Mouse (Mus musculus) intestine, embryonic 16.5 days (tissue): ENCODE data around the gene Gm28870. TPM values are rescaled to one million over a fixed set of nuclear protein-coding genes. Genes with fewer than 3 reads are reported as not detected.
"Not testable (repeated sequence)": the region's sequence is repeated elsewhere in the genome, so short reads cannot be mapped to it uniquely, and the experiment has no call there.

Source experiments
- ATAC-seq: fragments of 200-750 bp; cut with Nextera tagmentation; 2 replicates; pipeline ENCODE4 v1.8.0; 2017; ENCODE audit warnings: moderate TSS enrichment, moderate library complexity
- H3K27ac ChIP-seq: fragments of 300-500 bp; sonication (generic); 2 replicates; pipeline ENCODE4 v1.5.1; 2014; ENCODE audit warnings: mild to moderate bottlenecking, low read length
- H3K27me3 ChIP-seq: fragments of 300-500 bp; sonication (generic); replicated peaks from 2 replicates; pipeline ENCODE4 v1.6.1; 2014; ENCODE audit warnings: low read length, control low read depth, mixed read lengths; ENCODE audit not compliant: control insufficient read depth, insufficient read depth
- H3K36me3 ChIP-seq: fragments of 300-500 bp; sonication (generic); 2 replicates; pipeline ENCODE4 v1.6.1; 2014; ENCODE audit warnings: low read length, control low read depth; ENCODE audit not compliant: control insufficient read depth, insufficient read depth
- H3K4me1 ChIP-seq: fragments of 300-500 bp; sonication (generic); 2 replicates; pipeline ENCODE4 v1.6.1; 2014; ENCODE audit warnings: low read length, control low read depth, mixed read lengths; ENCODE audit not compliant: control insufficient read depth, insufficient read depth
- H3K4me2 ChIP-seq: fragments of 300-500 bp; sonication (generic); 2 replicates; pipeline ENCODE4 v1.6.1; 2014; ENCODE audit warnings: low read depth, low read length, control low read depth
- H3K4me3 ChIP-seq: fragments of 300-500 bp; sonication (generic); 2 replicates; pipeline ENCODE4 v1.5.1; 2014; ENCODE audit warnings: mild to moderate bottlenecking, low read length
- H3K9ac ChIP-seq: fragments of 300-500 bp; sonication (generic); 2 replicates; pipeline ENCODE4 v1.6.1; 2014; ENCODE audit warnings: low read depth, low read length
- H3K9me3 ChIP-seq: fragments of 300-500 bp; sonication (generic); 2 replicates; pipeline ENCODE4 v1.6.1; 2016; ENCODE audit warnings: low read length, control low read depth; ENCODE audit not compliant: control insufficient read depth
- WGBS: fragments of 180-500 bp; shearing (Covaris S2); extraction: QIAGEN DNeasy Blood & Tissue Kit; methylation state at CpG from one replicate; pipeline ENCODE4 v1.1.7; 2014; 5-methylcytosine and 5-hydroxymethylcytosine counted together
- polyA plus RNA-seq: library from polyadenylated mRNA; unstranded; fragments of >200 nt; fragmentation: Nextera tagmentation; extraction: Ambion mirVana; gene quantifications from 2 replicates; pipeline ENCODE4 v1.2.1, GENCODE M21; 2015

Gm28870 gene
- not detected in 2 replicates for polyA plus RNA-seq

DNA sequence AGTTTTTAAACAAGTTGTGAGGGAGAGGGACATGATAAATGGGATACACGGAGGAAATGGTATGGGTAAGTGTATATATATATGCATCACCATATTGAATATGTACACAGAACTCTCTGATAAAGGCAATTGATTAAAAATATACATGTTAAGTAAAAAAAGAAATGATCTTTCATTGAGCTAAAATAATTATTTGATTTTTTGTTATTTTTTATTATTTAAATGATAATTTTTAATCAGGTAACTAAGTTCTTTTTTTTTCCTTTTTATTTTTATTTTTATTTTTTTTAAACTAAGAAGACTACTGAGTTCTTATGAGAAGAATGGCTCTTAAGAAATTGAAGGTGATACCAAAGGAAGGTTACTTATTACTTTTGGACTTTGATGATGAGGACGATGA, at the start of gene Gm28870:
Gene Gm28870, plus strand, starts transcription at position 301 of the 400 bp plus-strand sequence.
- WGBS = no CpG with 5 or more reads among the region's 2 CpGs
- ATAC-seq, H3K4me1 ChIP-seq, H3K4me2 ChIP-seq, H3K9me3 ChIP-seq, H3K36me3 ChIP-seq, H3K27me3 ChIP-seq, H3K4me3 ChIP-seq, H3K9ac ChIP-seq, H3K27ac ChIP-seq: not testable (repeated sequence)
